Mouse (Mus musculus): Measurements from ENCODE around the gene Rnf4.

Rnf4 gene

GRCm38 (mm10) chr5:34336775-34337450 lies 824 bp downstream of the Rnf4 start:
- peak; percentile 83 for DNase-seq (ENCODE audit: low read depth, low spot score)

- DNase-seq (ENCODE audit: low read depth, low spot score) = no peak
These were observed 4.2 kb downstream of the Rnf4 start for GRCm38 (mm10) chr5:34340246-34340645.

GRCm38 (mm10) chr5:34352084-34352631 lies 16.1 kb downstream of the Rnf4 start:
- DNase-seq (ENCODE audit: low read depth, low spot score) = no peak

GRCm38 (mm10) chr5:34360261-34360660 lies 24.2 kb downstream of the Rnf4 start:
- DNase-seq (ENCODE audit: low read depth, low spot score) = no peak

- no peak for DNase-seq (ENCODE audit: low read depth, low spot score)
These were observed 27.0 kb downstream of the Rnf4 start for GRCm38 (mm10) chr5:34363115-34363514.

GRCm38 (mm10) chr5:34368551-34369290 lies 32.6 kb downstream of the Rnf4 start:
- DNase-seq (ENCODE audit: low read depth, low spot score) = no peak

- DNase-seq (ENCODE audit: low read depth, low spot score) = peak; percentile 94
These were observed 33.4 kb downstream of the Rnf4 start, which contains the start of gene Fam193a for GRCm38 (mm10) chr5:34369341-34370021. TSS of gene Fam193a (plus strand) at chr5:34369933.

- DNase-seq (ENCODE audit: low read depth, low spot score) = peak; percentile 31
These were observed 34.1 kb downstream of the Rnf4 start for GRCm38 (mm10) chr5:34370022-34370823.

- DNase-seq (ENCODE audit: low read depth, low spot score) = no peak
These were observed 34.8 kb downstream of the Rnf4 start for GRCm38 (mm10) chr5:34370840-34371239.

- DNase-seq (ENCODE audit: low read depth, low spot score) = no peak
These were observed 36.1 kb downstream of the Rnf4 start for GRCm38 (mm10) chr5:34372141-34372540.

GRCm38 (mm10) chr5:34372541-34372940 lies 36.5 kb downstream of the Rnf4 start:
- DNase-seq (ENCODE audit: low read depth, low spot score) = no peak

- no peak for DNase-seq (ENCODE audit: low read depth, low spot score)
These were observed 42.7 kb downstream of the Rnf4 start for GRCm38 (mm10) chr5:34378787-34379186.

- DNase-seq (ENCODE audit: low read depth, low spot score) = no peak
These were observed 45.6 kb downstream of the Rnf4 start for GRCm38 (mm10) chr5:34381700-34382099.

GRCm38 (mm10) chr5:34385616-34386015 lies 49.5 kb downstream of the Rnf4 start:
- no peak for DNase-seq (ENCODE audit: low read depth, low spot score)

GRCm38 (mm10) chr5:34386744-34387143 lies 50.7 kb downstream of the Rnf4 start:
- DNase-seq (ENCODE audit: low read depth, low spot score) = no peak

GRCm38 (mm10) chr5:34393251-34393650 lies 57.2 kb downstream of the Rnf4 start:
- no peak for DNase-seq (ENCODE audit: low read depth, low spot score)

GRCm38 (mm10) chr5:34395347-34395746 lies 59.3 kb downstream of the Rnf4 start:
- DNase-seq (ENCODE audit: low read depth, low spot score) = no peak

GRCm38 (mm10) chr5:34395850-34396540 lies 59.9 kb downstream of the Rnf4 start:
- DNase-seq (ENCODE audit: low read depth, low spot score) = no peak

GRCm38 (mm10) chr5:34397866-34398265 lies 61.8 kb downstream of the Rnf4 start:
- DNase-seq (ENCODE audit: low read depth, low spot score) = no peak

GRCm38 (mm10) chr5:34398326-34398725 lies 62.2 kb downstream of the Rnf4 start:
- DNase-seq (ENCODE audit: low read depth, low spot score) = no peak
